Mouse (Mus musculus): ENCODE data around the gene Cckbr. TPM values are rescaled to one million over a fixed set of nuclear protein-coding genes. Genes with fewer than 3 reads are reported as not detected.

Cckbr gene
- 0.85 and 0.87 TPM in 2 replicates for polyA plus RNA-seq (2014; fragmentation: Nextera tagmentation; extraction: Ambion mirVana)

DNA sequence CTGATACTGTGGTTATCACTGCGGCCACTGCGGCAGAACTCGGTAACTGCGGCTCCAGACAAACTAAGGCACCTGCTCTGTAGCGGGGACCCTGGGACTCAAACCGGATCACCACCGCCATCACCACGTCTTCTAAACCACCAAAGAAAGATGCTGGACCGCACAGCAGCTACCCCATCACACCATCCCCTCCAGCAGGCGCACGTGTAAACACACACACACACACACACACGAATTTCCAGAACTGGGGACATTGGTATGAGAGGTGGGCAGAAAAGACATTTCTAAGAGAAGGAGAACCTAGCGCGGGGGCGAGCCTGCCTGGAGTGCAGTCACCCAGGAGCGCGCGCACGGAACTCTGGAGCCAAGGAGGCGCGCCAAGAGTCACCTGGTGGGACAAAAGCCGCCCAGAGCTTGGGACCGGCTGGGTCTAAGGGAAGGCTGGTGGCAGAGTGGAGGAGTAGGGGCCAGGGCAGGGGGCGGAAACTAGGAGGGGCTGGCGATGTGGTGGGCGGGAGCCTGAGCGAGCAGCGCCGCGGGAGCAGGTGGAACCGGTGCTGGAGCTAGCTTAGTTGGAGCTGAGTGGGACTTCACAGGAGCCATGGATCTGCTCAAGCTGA lies at the start of gene Cckbr:
TSS of gene Cckbr (plus strand) at position 308 of the 620 bp plus-strand sequence.
- Histone ChIP-seq H3K4me3 (ENCODE audit: low read depth, low read length) (peak within 1 kb of the TSS; percentile 29), H3K27me3 (ENCODE audit: control insufficient read depth, insufficient read depth, low read length) (0 out of 2 replicates have a peak, but pooled peaks cover 22% of the 10 kb centered on the region), H3K9me3 (ENCODE audit: control insufficient read depth, low read depth, low read length) (no peaks in the 10 kb centered on the region), H3K27ac (ENCODE audit: low read length) (no peak within 1 kb of the TSS), H3K36me3 (ENCODE audit: control insufficient read depth, insufficient read depth, low read length) (no peaks in the 10 kb centered on the region), H3K4me1 (ENCODE audit: control insufficient read depth, insufficient read depth, low read length) (no peaks in the 10 kb centered on the region), H3K4me2 (replicated peaks; ENCODE audit: low read depth, low read length) (peak within 1 kb of the TSS; percentile 68), H3K9ac (replicated peaks; ENCODE audit: low read depth, low read length) (no peak within 1 kb of the TSS)
- ATAC-seq (ENCODE audit: insufficient number of reproducible peaks, insufficient read depth, low FRiP score, low read depth) = peak; percentile 91
- WGBS = 1% methylated on average over 31 of the region's 31 CpGs

- Histone ChIP-seq H3K36me3 (ENCODE audit: control insufficient read depth, insufficient read depth, low read length) (peaks cover 68% of the 10 kb centered on the region), H3K9me3 (ENCODE audit: control insufficient read depth, low read depth, low read length) (no peaks in the 10 kb centered on the region), H3K9ac (replicated peaks; ENCODE audit: low read depth, low read length) (no peak overlapping the region), H3K4me1 (ENCODE audit: control insufficient read depth, insufficient read depth, low read length) (no peaks in the 10 kb centered on the region), H3K4me2 (replicated peaks; ENCODE audit: low read depth, low read length) (no peak overlapping the region), H3K27me3 (ENCODE audit: control insufficient read depth, insufficient read depth, low read length) (no peaks in the 10 kb centered on the region), H3K27ac (ENCODE audit: low read length) (no peak overlapping the region), H3K4me3 (ENCODE audit: low read depth, low read length) (no peak overlapping the region)
- ATAC-seq (ENCODE audit: insufficient number of reproducible peaks, insufficient read depth, low FRiP score, low read depth) = no peak
- WGBS = 93% methylated on average over 3 of the region's 3 CpGs
These were observed 45.2 kb upstream of the Cckbr start for GRCm38 (mm10) chr7:105380329-105380728.

GRCm38 (mm10) chr7:105387696-105388095 lies 37.8 kb upstream of the Cckbr start:
- Histone ChIP-seq H3K4me1 (ENCODE audit: control insufficient read depth, insufficient read depth, low read length) (no peaks in the 10 kb centered on the region), H3K27me3 (ENCODE audit: control insufficient read depth, insufficient read depth, low read length) (no peaks in the 10 kb centered on the region), H3K9me3 (ENCODE audit: control insufficient read depth, low read depth, low read length) (no peaks in the 10 kb centered on the region), H3K4me3 (ENCODE audit: low read depth, low read length) (no peak overlapping the region), H3K4me2 (replicated peaks; ENCODE audit: low read depth, low read length) (no peak overlapping the region), H3K27ac (ENCODE audit: low read length) (no peak overlapping the region), H3K9ac (replicated peaks; ENCODE audit: low read depth, low read length) (no peak overlapping the region), H3K36me3 (ENCODE audit: control insufficient read depth, insufficient read depth, low read length) (peaks cover 70% of the 10 kb centered on the region)
- 93% methylated on average over 2 of the region's 2 CpGs for WGBS
- no peak for ATAC-seq (ENCODE audit: insufficient number of reproducible peaks, insufficient read depth, low FRiP score, low read depth)

- peaks cover 49% of the 10 kb centered on the region for H3K36me3 ChIP-seq (ENCODE audit: control insufficient read depth, insufficient read depth, low read length)
- WGBS = 95% methylated on average over 2 of the region's 2 CpGs
- no peaks in the 10 kb centered on the region for H3K4me1 ChIP-seq (ENCODE audit: control insufficient read depth, insufficient read depth, low read length)
- no peaks in the 10 kb centered on the region for H3K27me3 ChIP-seq (ENCODE audit: control insufficient read depth, insufficient read depth, low read length)
- ATAC-seq (ENCODE audit: insufficient number of reproducible peaks, insufficient read depth, low FRiP score, low read depth) = no peak
- H3K27ac ChIP-seq (ENCODE audit: low read length) = no peak overlapping the region
- H3K4me2 ChIP-seq (replicated peaks; ENCODE audit: low read depth, low read length) = no peak overlapping the region
- H3K9ac ChIP-seq (replicated peaks; ENCODE audit: low read depth, low read length) = no peak overlapping the region
- no peaks in the 10 kb centered on the region for H3K9me3 ChIP-seq (ENCODE audit: control insufficient read depth, low read depth, low read length)
- no peak overlapping the region for H3K4me3 ChIP-seq (ENCODE audit: low read depth, low read length)
These were observed 35.3 kb upstream of the Cckbr start for GRCm38 (mm10) chr7:105390236-105390635.

- Histone ChIP-seq H3K9me3 (ENCODE audit: control insufficient read depth, low read depth, low read length) (no peaks in the 10 kb centered on the region), H3K4me3 (ENCODE audit: low read depth, low read length) (no peak overlapping the region), H3K27me3 (ENCODE audit: control insufficient read depth, insufficient read depth, low read length) (no peaks in the 10 kb centered on the region), H3K4me2 (replicated peaks; ENCODE audit: low read depth, low read length) (no peak overlapping the region), H3K36me3 (ENCODE audit: control insufficient read depth, insufficient read depth, low read length) (peaks cover 11% of the 10 kb centered on the region), H3K4me1 (ENCODE audit: control insufficient read depth, insufficient read depth, low read length) (peaks cover 8% of the 10 kb centered on the region; the same call in 1 of the 2 replicates), H3K9ac (replicated peaks; ENCODE audit: low read depth, low read length) (no peak overlapping the region), H3K27ac (ENCODE audit: low read length) (no peak overlapping the region)
- WGBS = 59% methylated on average over 1 of the region's 1 CpGs
- no peak for ATAC-seq (ENCODE audit: insufficient number of reproducible peaks, insufficient read depth, low FRiP score, low read depth)
These were observed 30.9 kb upstream of the Cckbr start for GRCm38 (mm10) chr7:105394606-105395005.

- no peak overlapping the region for H3K27ac ChIP-seq (ENCODE audit: low read length)
- peaks cover 8% of the 10 kb centered on the region; the same call in 1 of the 2 replicates for H3K4me1 ChIP-seq (ENCODE audit: control insufficient read depth, insufficient read depth, low read length)
- H3K27me3 ChIP-seq (ENCODE audit: control insufficient read depth, insufficient read depth, low read length) = no peaks in the 10 kb centered on the region
- no peak for ATAC-seq (ENCODE audit: insufficient number of reproducible peaks, insufficient read depth, low FRiP score, low read depth)
- H3K4me2 ChIP-seq (replicated peaks; ENCODE audit: low read depth, low read length) = no peak overlapping the region
- H3K9ac ChIP-seq (replicated peaks; ENCODE audit: low read depth, low read length) = no peak overlapping the region
- no peaks in the 10 kb centered on the region for H3K9me3 ChIP-seq (ENCODE audit: control insufficient read depth, low read depth, low read length)
- no peak overlapping the region for H3K4me3 ChIP-seq (ENCODE audit: low read depth, low read length)
- H3K36me3 ChIP-seq (ENCODE audit: control insufficient read depth, insufficient read depth, low read length) = peaks cover 4% of the 10 kb centered on the region; the same call in 1 of the 2 replicates
These were observed 30.3 kb upstream of the Cckbr start for GRCm38 (mm10) chr7:105395131-105395820.

DNA sequence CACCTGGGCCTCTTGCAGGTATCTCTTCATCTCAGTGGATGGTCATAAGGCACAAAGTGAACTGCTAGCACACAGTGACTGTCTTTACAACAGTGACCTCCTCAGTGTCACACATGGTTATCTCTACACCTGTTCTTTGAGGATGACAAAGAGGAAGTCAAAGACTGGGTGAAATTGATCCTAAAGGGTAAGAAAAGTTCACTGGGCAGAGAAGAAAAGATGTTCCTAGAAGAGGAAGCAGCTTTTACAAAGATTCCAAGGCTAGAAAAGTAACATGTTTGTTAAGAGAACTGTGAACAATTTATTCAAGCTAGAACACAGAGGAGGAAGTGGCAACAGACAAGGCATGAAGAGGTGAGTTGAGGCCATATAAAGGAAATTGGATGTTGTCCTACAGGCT lies 29.4 kb upstream of the Cckbr start:
- no peak for ATAC-seq (ENCODE audit: insufficient number of reproducible peaks, insufficient read depth, low FRiP score, low read depth)
- Histone ChIP-seq H3K4me3 (ENCODE audit: low read depth, low read length) (no peak overlapping the region), H3K9ac (replicated peaks; ENCODE audit: low read depth, low read length) (no peak overlapping the region), H3K27ac (ENCODE audit: low read length) (no peak overlapping the region), H3K4me1 (ENCODE audit: control insufficient read depth, insufficient read depth, low read length) (peaks cover 8% of the 10 kb centered on the region; the same call in 1 of the 2 replicates), H3K4me2 (replicated peaks; ENCODE audit: low read depth, low read length) (no peak overlapping the region), H3K9me3 (ENCODE audit: control insufficient read depth, low read depth, low read length) (no peaks in the 10 kb centered on the region), H3K27me3 (ENCODE audit: control insufficient read depth, insufficient read depth, low read length) (no peaks in the 10 kb centered on the region), H3K36me3 (ENCODE audit: control insufficient read depth, insufficient read depth, low read length) (peaks cover 2% of the 10 kb centered on the region; the same call in 1 of the 2 replicates)

DNA sequence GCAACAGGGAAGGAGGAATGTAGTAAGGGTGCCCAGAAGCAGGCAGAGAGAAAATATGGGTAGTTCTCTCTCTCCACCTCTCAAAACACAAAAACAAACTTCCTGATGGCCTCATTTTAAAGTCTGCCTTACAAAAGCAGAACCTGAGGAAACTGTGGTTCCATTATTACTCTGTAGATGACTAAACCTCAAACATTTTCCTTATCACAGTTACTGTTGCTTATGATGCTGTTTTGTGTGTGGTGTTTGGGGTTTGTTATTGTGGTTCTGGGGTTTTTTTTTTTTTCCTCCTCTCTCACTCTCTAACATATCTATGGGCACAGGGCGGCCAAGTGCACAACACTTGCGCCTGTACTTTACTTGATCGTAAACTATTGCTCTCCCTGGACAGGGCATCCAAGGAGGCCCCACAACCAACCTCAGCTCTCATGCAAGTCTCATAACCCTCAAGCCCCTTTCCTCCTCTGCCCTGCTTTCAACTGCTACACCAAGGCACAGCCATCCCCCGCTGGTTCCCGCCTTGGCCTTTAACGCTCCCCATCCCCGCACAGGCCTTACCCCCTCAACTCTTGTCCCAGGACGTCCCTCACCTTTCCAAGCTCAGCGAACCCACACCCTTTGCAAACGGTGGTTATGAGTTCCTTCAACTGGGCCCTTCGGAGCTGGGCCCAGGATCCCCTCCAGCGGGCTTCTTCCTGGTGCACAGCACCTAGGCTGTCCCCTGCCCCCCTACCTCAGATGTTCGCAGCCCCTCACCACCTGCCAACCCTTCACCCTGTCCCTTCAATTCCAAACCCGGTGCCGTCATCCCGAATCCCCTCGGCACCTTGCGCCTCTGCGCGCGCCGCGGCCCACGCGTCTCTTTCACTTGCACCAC lies 26.2 kb upstream of the Cckbr start:
- H3K4me2 ChIP-seq (replicated peaks; ENCODE audit: low read depth, low read length) = peak overlapping the region; percentile 74
- ATAC-seq (ENCODE audit: insufficient number of reproducible peaks, insufficient read depth, low FRiP score, low read depth) = no peak
- peak overlapping the region; percentile 61 for H3K27ac ChIP-seq (ENCODE audit: low read length)
- H3K27me3 ChIP-seq (ENCODE audit: control insufficient read depth, insufficient read depth, low read length) = no peaks in the 10 kb centered on the region
- no peaks in the 10 kb centered on the region for H3K36me3 ChIP-seq (ENCODE audit: control insufficient read depth, insufficient read depth, low read length)
- peak overlapping the region; percentile 83 for H3K9ac ChIP-seq (replicated peaks; ENCODE audit: low read depth, low read length)
- no peaks in the 10 kb centered on the region for H3K9me3 ChIP-seq (ENCODE audit: control insufficient read depth, low read depth, low read length)
- peaks cover 8% of the 10 kb centered on the region; the same call in 1 of the 2 replicates for H3K4me1 ChIP-seq (ENCODE audit: control insufficient read depth, insufficient read depth, low read length)
- WGBS = under 1% methylated on average over 25 of the region's 25 CpGs
- H3K4me3 ChIP-seq (ENCODE audit: low read depth, low read length) = peak overlapping the region; percentile 78

Measured in stomach, embryonic 14.5 days (tissue).